Mouse (Mus musculus) limb, embryonic 15.5 days (tissue): Measurements from ENCODE around the gene Fau. TPM values are rescaled to one million over a fixed set of nuclear protein-coding genes. Genes with fewer than 3 reads are reported as not detected.
A peak's percentile ranks its signal among the peaks of the same experiment; 100 is the strongest.

ENCODE experiments used
- ATAC-seq: fragments of 200-750 bp; cut with Nextera tagmentation; 2 replicates; pipeline ENCODE4 v1.8.0; 2017; ENCODE audit warnings: low read depth, moderate TSS enrichment; ENCODE audit not compliant: insufficient number of reproducible peaks, low FRiP score, low TSS enrichment
- H3K27ac ChIP-seq: fragments of 300-500 bp; sonication (generic); 2 replicates; pipeline ENCODE4 v1.5.1; 2015; ENCODE audit warnings: moderate library complexity, mild to moderate bottlenecking, inconsistent platforms
- H3K27me3 ChIP-seq: fragments of 300-500 bp; sonication (generic); 2 replicates; pipeline ENCODE4 v1.6.1; 2015; ENCODE audit warnings: inconsistent platforms
- H3K36me3 ChIP-seq: fragments of 300-500 bp; sonication (generic); 2 replicates; pipeline ENCODE4 v1.6.1; 2015; ENCODE audit warnings: inconsistent platforms
- H3K4me1 ChIP-seq: fragments of 300-500 bp; sonication (generic); 2 replicates; pipeline ENCODE4 v1.6.1; 2015; ENCODE audit warnings: inconsistent platforms
- H3K4me2 ChIP-seq: fragments of 300-500 bp; sonication (generic); 2 replicates; pipeline ENCODE4 v1.6.1; 2015; ENCODE audit warnings: mild to moderate bottlenecking, inconsistent platforms
- H3K4me3 ChIP-seq: fragments of 300-500 bp; sonication (generic); 2 replicates; pipeline ENCODE4 v1.5.1; 2015; ENCODE audit warnings: mild to moderate bottlenecking, inconsistent platforms
- H3K9ac ChIP-seq: fragments of 300-500 bp; sonication (generic); 2 replicates; pipeline ENCODE4 v1.6.1; 2015; ENCODE audit warnings: inconsistent platforms
- H3K9me3 ChIP-seq: fragments of 300-500 bp; sonication (generic); 2 replicates; pipeline ENCODE4 v1.6.1; 2016; ENCODE audit warnings: inconsistent platforms
- WGBS: fragments of 180-500 bp; shearing (Covaris S2); methylation state at CpG from one replicate; pipeline ENCODE4 v1.1.7; 2015; 5-methylcytosine and 5-hydroxymethylcytosine counted together
- microRNA-seq: library from miRNA; unstranded; fragments of <30 nt; microRNA quantifications from one replicate; pipeline ENCODE4, GENCODE M21; 2016
- polyA plus RNA-seq: library from polyadenylated mRNA; unstranded; fragments of >200 nt; fragmentation: Nextera tagmentation; extraction: Ambion mirVana; gene quantifications from 2 replicates; pipeline ENCODE4 v1.2.1, GENCODE M21; 2015

Fau gene
- polyA plus RNA-seq, 1 experiment from 2014 or later = 835 TPM

DNA sequence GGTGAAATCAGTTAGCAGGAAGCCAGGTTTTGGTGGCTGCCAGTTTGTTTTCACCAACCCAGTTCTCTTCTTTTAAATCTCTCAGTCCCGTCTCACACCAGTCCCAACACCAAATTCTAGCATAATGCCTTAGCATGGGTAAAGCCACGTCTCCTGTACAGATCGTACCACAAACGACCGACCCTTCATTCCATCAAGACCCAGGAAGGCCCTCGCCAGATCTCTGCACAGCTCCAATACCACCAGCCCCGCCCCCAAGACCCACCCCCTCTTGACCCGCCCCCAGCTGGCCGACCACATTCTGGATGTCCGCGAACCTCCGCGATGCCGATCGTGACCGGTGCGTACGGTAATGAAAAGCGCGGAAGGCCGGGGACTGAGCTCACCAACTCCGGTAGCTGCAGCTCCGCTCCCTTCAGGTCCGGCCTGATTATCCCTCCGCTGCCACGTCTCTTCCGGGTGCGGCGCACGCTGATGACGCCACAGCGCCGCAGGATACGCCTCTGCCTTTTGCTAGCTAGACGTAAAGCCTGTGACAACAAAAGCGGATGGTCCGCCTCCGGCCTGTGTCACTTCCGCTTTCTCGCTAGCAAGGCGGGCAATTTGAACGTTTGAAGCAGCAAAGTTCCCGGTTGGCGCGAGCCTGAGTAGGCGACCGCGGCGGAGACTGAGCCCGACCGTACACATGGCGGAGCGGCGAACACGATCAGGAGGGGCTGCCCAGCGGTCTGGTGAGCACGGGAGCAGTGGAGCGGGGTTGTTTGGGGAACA lies 27.0 kb downstream of the Fau start, which contains the start of the genes Zfpl1 and Cdca5:
Gene Zfpl1 (minus strand): TSS at position 479 of the 771 bp plus-strand sequence.
Gene Cdca5 (plus strand): TSS at position 506 of the 771 bp plus-strand sequence.
- H3K27me3 ChIP-seq = no peaks in the 10 kb centered on the region
- no peaks in the 10 kb centered on the region for H3K9me3 ChIP-seq
- peak; percentile 87 for ATAC-seq
- peak within 1 kb of the TSS; percentile 82 for H3K27ac ChIP-seq
- peaks cover 60% of the 10 kb centered on the region for H3K36me3 ChIP-seq
- WGBS = under 1% methylated on average over 58 of the region's 58 CpGs
- peak within 1 kb of the TSS; percentile 85 for H3K4me2 ChIP-seq
- peaks cover 22% of the 10 kb centered on the region for H3K4me1 ChIP-seq
- H3K4me3 ChIP-seq = peak within 1 kb of the TSS; percentile 52
- H3K9ac ChIP-seq = peak within 1 kb of the TSS; percentile 39

DNA sequence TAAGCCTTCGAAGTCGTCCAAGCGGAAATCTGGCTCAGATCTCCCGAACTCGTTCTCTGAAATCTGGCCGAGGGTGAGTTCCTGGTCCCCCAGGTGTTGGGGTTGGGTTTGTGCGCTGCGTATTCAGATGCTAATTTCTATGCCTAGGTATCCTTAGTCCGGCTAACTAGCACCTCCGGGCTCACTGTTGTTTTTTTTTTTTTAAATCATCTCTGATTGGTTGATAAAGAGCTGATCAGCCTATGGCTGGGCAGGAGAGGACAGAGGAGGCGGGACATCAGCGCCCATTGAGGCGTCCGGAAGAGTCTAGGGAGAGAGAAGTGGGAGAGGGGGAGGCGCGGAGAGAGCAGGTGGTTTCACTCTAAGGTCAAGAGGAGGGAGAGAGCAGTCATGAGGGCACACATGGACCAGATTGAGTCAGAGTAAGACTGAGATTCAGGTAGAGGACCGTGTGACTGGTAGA lies 27.8 kb downstream of the Fau start:
- H3K4me2 ChIP-seq = peak overlapping the region; percentile 85
- H3K4me1 ChIP-seq = peaks cover 22% of the 10 kb centered on the region
- no peaks in the 10 kb centered on the region for H3K27me3 ChIP-seq
- H3K4me3 ChIP-seq = peak overlapping the region; percentile 52
- no peak for ATAC-seq
- peaks cover 60% of the 10 kb centered on the region for H3K36me3 ChIP-seq
- no peaks in the 10 kb centered on the region for H3K9me3 ChIP-seq
- H3K27ac ChIP-seq = peak overlapping the region; percentile 61; the same call in 1 of the 2 replicates
- H3K9ac ChIP-seq = peak overlapping the region; percentile 8
- WGBS = under 1% methylated on average over 17 of the region's 17 CpGs

DNA sequence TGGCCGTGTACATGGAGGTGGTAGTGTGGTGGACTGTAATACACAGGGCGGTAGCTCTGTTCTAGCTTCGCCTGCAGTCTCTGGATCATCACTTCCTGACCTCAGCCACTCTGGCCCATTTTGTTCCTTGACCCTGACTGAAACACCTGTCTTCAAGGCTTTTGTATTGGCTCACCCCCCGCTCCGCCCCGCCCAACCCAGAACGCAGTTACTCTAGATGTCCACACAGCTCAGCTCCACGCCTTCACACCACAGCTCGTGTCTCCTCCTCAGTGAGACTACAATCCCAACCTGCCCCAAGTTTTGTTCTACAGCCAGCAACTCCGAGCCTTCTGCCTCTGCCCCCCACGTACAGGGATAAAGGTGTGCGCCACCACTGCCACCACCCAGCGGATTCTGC lies 31.2 kb downstream of the Fau start:
- 94% methylated on average over 13 of the region's 13 CpGs for WGBS
- ATAC-seq = no peak
- H3K4me3 ChIP-seq = no peak overlapping the region
- H3K4me2 ChIP-seq = no peak overlapping the region
- H3K9me3 ChIP-seq = no peaks in the 10 kb centered on the region
- peaks cover 55% of the 10 kb centered on the region for H3K36me3 ChIP-seq
- H3K9ac ChIP-seq = no peak overlapping the region
- no peaks in the 10 kb centered on the region for H3K27me3 ChIP-seq
- H3K4me1 ChIP-seq = peaks cover 16% of the 10 kb centered on the region
- H3K27ac ChIP-seq = no peak overlapping the region

DNA sequence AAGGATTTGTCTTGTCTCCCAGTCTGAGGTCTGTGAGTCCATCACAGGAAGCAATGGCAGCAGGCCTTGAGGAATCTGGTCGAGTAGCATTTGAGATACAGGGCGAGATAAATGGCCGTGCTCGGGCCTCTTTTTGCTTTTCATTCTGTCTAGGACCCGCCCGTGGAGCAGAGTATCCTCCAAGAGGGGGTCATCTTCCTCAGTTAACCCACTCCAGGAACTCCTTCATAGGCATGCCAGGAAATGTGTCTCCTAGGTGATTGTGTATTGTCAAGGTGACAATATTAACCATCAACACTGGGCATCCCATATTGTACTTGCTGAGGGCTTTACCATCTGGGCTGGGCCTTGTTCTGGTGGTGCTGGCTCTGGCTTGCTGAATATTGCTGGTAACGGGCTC lies 36.5 kb downstream of the Fau start, which contains the start of gene AC131692.1:
Gene AC131692.1 (plus strand): TSS at position 301 of the 400 bp plus-strand sequence.
- Histone ChIP-seq H3K9me3 (no peaks in the 10 kb centered on the region), H3K4me2 (no peak within 1 kb of the TSS), H3K36me3 (peaks cover 57% of the 10 kb centered on the region), H3K27ac (no peak within 1 kb of the TSS), H3K27me3 (no peaks in the 10 kb centered on the region), H3K4me1 (no peaks in the 10 kb centered on the region), H3K9ac (no peak within 1 kb of the TSS), H3K4me3 (no peak within 1 kb of the TSS)
- ATAC-seq = no peak
- 91% methylated on average over 7 of the region's 7 CpGs for WGBS

DNA sequence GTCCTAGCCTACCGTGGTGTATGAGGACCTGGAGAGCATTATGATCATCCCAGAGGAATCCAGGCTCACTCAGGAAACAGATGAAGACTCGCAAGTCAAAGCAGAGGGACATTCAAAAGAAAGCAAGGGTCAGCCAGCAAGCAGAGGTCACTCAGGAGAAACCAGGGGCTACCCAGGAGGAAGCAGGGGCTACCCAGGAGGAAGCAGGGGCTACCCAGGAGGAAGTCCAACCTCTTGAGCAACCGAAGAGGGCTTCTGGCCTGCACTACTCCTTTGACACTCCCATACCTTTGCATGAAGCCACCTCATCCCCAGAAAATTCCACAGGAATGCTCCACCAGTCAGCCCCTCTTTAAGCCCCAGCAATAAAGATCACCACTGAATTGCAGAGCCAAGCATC lies 40.2 kb downstream of the Fau start:
- no peaks in the 10 kb centered on the region for H3K4me1 ChIP-seq
- H3K27me3 ChIP-seq = no peaks in the 10 kb centered on the region
- no peak overlapping the region for H3K4me2 ChIP-seq
- no peaks in the 10 kb centered on the region for H3K9me3 ChIP-seq
- no peak overlapping the region for H3K9ac ChIP-seq
- H3K27ac ChIP-seq = no peak overlapping the region
- peaks cover 23% of the 10 kb centered on the region for H3K36me3 ChIP-seq
- 86% methylated on average over 3 of the region's 3 CpGs for WGBS
- no peak for ATAC-seq
- H3K4me3 ChIP-seq = no peak overlapping the region

DNA sequence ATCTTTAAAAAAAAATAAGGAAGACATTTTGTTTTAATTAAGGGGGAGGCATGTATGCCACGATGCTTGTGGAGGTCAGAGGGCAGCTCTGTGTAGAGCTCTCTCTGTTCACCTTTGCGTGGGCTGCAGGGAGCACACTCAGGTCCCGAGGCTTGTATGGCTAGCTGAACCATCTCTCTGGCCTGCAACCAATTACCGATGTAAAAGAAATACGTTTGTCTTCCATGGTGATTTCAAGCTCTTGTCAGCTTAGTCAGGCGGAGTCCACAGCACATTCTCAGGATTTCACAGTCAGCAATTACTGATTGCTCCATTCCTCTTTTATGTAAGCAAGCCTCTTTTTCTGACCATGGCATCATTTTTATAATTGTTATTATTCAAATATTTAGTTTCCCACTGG lies 43.5 kb downstream of the Fau start:
- no peaks in the 10 kb centered on the region for H3K36me3 ChIP-seq
- no peak for ATAC-seq
- WGBS = 35% methylated on average over 6 of the region's 6 CpGs
- no peak overlapping the region for H3K27ac ChIP-seq
- H3K9ac ChIP-seq = no peak overlapping the region
- no peaks in the 10 kb centered on the region for H3K27me3 ChIP-seq
- H3K4me1 ChIP-seq = no peaks in the 10 kb centered on the region
- H3K9me3 ChIP-seq = no peaks in the 10 kb centered on the region
- H3K4me2 ChIP-seq = no peak overlapping the region
- H3K4me3 ChIP-seq = no peak overlapping the region

DNA sequence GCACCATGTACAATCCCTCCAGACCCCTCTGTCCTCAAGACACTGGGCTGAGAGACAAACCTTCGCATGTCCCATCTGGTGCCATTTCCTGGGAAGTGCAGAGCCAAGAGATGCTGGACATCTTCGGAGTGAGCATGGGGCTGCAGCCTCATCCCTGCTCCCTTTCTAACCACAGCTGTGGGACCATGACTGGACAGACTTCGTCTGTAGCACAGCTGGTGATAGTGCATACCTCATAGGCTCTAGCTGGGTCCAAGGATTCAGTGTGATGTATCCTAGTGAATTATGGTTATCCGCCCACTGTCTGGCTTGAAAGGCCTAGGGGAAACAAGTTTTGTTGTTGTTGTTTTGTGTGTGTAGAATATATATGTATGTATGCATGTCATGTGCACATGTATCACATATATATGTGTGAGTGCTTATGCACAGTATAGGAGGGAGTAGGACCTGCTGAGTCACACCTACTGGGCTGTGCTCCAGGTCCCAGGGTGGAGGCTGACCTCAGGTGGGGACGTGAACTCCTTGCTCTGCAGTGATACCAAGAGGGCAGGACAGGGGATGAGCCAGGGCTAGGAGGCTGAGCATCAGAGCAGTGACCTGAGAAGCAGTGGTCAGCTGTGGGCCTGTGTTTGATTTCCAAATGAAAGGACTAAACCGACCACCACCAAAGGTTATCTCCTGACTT lies 44.7 kb downstream of the Fau start:
- H3K9ac ChIP-seq = no peak overlapping the region
- no peak overlapping the region for H3K4me2 ChIP-seq
- H3K4me1 ChIP-seq = no peaks in the 10 kb centered on the region
- ATAC-seq = no peak
- H3K4me3 ChIP-seq = no peak overlapping the region
- 76% methylated on average over 6 of the region's 6 CpGs for WGBS
- no peak overlapping the region for H3K27ac ChIP-seq
- H3K27me3 ChIP-seq = no peaks in the 10 kb centered on the region
- H3K9me3 ChIP-seq = no peaks in the 10 kb centered on the region
- H3K36me3 ChIP-seq = no peaks in the 10 kb centered on the region

DNA sequence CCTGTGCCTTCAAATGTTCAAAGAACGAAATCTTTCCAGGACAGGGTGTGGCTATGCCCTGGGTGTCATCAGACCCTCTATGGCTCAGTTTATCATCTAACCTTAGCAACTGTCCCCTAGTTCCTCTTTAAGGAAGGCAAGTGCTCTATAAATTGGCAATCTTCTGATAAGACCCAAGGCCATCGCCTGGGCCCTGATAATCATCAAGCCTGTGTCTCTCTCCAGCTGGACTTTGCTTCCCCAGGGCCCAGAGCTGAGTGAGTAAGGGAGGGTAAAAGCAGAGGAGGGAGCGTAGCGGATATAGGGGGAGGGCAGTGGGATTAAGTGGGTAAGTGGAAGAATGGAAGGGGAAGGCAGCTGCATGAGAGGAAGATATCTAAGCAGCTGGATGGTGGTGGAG lies 46.8 kb downstream of the Fau start:
- Histone ChIP-seq H3K9me3 (no peaks in the 10 kb centered on the region), H3K4me1 (no peaks in the 10 kb centered on the region), H3K36me3 (no peaks in the 10 kb centered on the region), H3K27ac (no peak overlapping the region), H3K4me2 (no peak overlapping the region), H3K4me3 (no peak overlapping the region), H3K27me3 (no peaks in the 10 kb centered on the region), H3K9ac (no peak overlapping the region)
- no peak for ATAC-seq
- 83% methylated on average over 4 of the region's 4 CpGs for WGBS

DNA sequence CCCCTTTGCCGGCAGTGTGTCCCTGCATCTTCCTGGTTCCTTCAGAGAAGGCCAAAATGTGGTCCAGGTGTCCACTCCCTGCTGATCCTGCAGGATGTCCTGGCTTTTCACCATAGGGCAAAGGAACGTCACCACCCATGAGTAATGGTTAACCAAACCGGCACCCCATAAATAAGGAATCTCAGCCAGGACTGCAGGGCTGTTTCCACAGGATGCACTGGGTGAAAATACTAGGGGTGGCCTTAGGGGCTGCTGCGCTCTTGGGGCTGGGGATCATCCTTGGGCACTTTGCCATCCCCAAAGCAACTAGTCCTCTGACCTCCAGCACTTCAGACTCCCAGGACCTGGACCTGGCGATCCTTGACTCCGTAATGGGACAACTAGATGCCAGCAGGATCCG lies 47.9 kb downstream of the Fau start, which contains the start of gene Naaladl1:
Gene Naaladl1 (plus strand): TSS at position 197 of the 400 bp plus-strand sequence.
- Histone ChIP-seq H3K36me3 (no peaks in the 10 kb centered on the region), H3K9ac (no peak within 1 kb of the TSS), H3K27ac (no peak within 1 kb of the TSS), H3K4me1 (no peaks in the 10 kb centered on the region), H3K4me3 (no peak within 1 kb of the TSS), H3K27me3 (no peaks in the 10 kb centered on the region), H3K4me2 (no peak within 1 kb of the TSS), H3K9me3 (no peaks in the 10 kb centered on the region)
- ATAC-seq = no peak
- 78% methylated on average over 7 of the region's 7 CpGs for WGBS

Small RNA genes lying within 50 kb of the gene (microRNA-seq; reads per million reads assigned to microRNA genes)
- 1.2 reads per million for gene Mir6988

Other genes starting within 250 kb of the Fau start
- 28.4 and 31.3 TPM in 2 replicates for gene Frmd8, start 182.6 kb upstream of the Fau start, polyA plus RNA-seq
- gene Slc25a45, start 180.0 kb upstream of the Fau start, polyA plus RNA-seq = 3.4 and 5.2 TPM in 2 replicates
- 3.1 TPM in 2 replicates for gene Tigd3, start 163.7 kb upstream of the Fau start, polyA plus RNA-seq
- 117 and 125 TPM in 2 replicates for gene Dpf2, start 144.8 kb upstream of the Fau start, polyA plus RNA-seq
- 9.2 and 12.6 TPM in 2 replicates for gene Cdc42ep2, start 133.0 kb upstream of the Fau start, polyA plus RNA-seq
- gene Pola2, start 93.6 kb upstream of the Fau start, polyA plus RNA-seq = 56.9 and 61.0 TPM in 2 replicates
- not detected in 2 replicates for gene Slc22a20, start 71.7 kb upstream of the Fau start, polyA plus RNA-seq
- gene Capn1, start 41.9 kb upstream of the Fau start, polyA plus RNA-seq = 21.1 and 26.0 TPM in 2 replicates
- 34.1 and 34.5 TPM in 2 replicates for gene Syvn1, start 11.3 kb upstream of the Fau start, polyA plus RNA-seq
- gene Mrpl49, start 59 bp upstream of the Fau start, polyA plus RNA-seq = 66.8 and 67.5 TPM in 2 replicates
- 33.0 and 33.6 TPM in 2 replicates for gene Znhit2, start 3.3 kb downstream of the Fau start, polyA plus RNA-seq
- gene Tm7sf2, start 10.5 kb downstream of the Fau start, polyA plus RNA-seq = 19.0 and 28.8 TPM in 2 replicates
- gene Vps51, start 19.4 kb downstream of the Fau start, polyA plus RNA-seq = 64.4 and 72.6 TPM in 2 replicates
- not detected in 2 replicates for gene Tmem262, start 22.2 kb downstream of the Fau start, polyA plus RNA-seq
- gene Gm28374, start 24.4 kb downstream of the Fau start, polyA plus RNA-seq = 1.8 and 1.9 TPM in 2 replicates
- 88.8 and 93.6 TPM in 2 replicates for gene Zfpl1, start 27.1 kb downstream of the Fau start, polyA plus RNA-seq
- gene Cdca5, start 27.1 kb downstream of the Fau start, polyA plus RNA-seq = 26.3 and 27.1 TPM in 2 replicates
- gene AC131692.1, start 36.6 kb downstream of the Fau start, polyA plus RNA-seq = 0.47 TPM in 1 of 2 replicates, not detected in the other
- 0.22 and 0.28 TPM in 2 replicates for gene Naaladl1, start 47.9 kb downstream of the Fau start, polyA plus RNA-seq
- gene Sac3d1, start 60.8 kb downstream of the Fau start, polyA plus RNA-seq = 43.7 and 49.1 TPM in 2 replicates
- 32.3 and 34.7 TPM in 2 replicates for gene Snx15, start 70.5 kb downstream of the Fau start, polyA plus RNA-seq
- 0.13 and 0.24 TPM in 2 replicates for gene Batf2, start 83.1 kb downstream of the Fau start, polyA plus RNA-seq
- 89.2 and 89.9 TPM in 2 replicates for gene Arl2, start 83.7 kb downstream of the Fau start, polyA plus RNA-seq
- gene Majin, start 126.5 kb downstream of the Fau start, polyA plus RNA-seq = 0.19 TPM in 1 of 2 replicates, not detected in the other
- gene Gpha2, start 168.5 kb downstream of the Fau start, polyA plus RNA-seq = 1.8 and 2.1 TPM in 2 replicates
- 26.1 and 30.0 TPM in 2 replicates for gene Ppp2r5b, start 178.0 kb downstream of the Fau start, polyA plus RNA-seq
- gene Atg2a, start 183.8 kb downstream of the Fau start, polyA plus RNA-seq = 8.6 and 9.0 TPM in 2 replicates
- gene Ehd1, start 218.9 kb downstream of the Fau start, polyA plus RNA-seq = 93.6 and 103 TPM in 2 replicates
- 1.4 and 2.0 TPM in 2 replicates for gene Cdc42bpg, start 248.6 kb downstream of the Fau start, polyA plus RNA-seq